Mouse (Mus musculus): Measurements from ENCODE around the gene Usp29. TPM values are rescaled to one million over a fixed set of nuclear protein-coding genes. Genes with fewer than 3 reads are reported as not detected.
A peak's percentile ranks its signal among the peaks of the same experiment; 100 is the strongest.

Gene Usp29
- polyA plus RNA-seq, 1 experiment from 2014 or later, result 10.3 TPM

DNA sequence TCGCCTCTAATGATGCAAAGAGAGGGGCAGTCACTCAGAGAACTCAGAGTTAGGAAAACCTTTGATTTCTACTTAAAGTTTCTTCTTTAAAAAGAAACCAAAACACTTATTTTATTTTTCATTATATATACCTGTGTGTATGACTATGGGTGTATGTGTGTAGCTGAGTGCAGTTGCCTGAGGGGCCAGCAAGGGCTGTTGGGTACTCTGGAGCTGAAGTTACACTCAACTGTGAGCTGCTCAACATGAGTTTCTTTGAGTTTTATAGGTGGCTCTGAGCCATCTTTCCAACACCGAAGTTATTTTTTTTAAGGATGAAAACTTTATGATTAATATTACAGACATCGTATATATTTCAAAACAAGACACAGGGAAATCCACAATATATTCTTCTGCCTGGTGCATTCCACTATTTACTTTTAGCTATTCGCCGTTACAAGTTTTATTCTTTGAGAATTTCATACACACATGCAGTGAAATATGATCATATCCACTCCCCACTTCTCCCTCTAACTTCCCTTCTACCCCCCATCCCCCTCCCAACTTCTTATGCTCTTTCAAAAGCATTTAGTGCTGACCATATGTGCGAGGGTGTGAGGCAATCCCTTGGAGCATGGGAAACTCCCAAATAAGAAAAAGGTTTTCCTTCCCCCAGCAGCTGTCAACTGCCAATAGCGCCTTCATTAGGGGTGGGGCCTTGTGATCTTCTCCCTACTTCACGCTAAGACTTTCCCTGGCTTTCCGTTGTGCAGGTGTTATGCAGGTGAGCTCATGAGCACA lies 61.1 kb downstream of the Usp29 start:
- no peaks in the 10 kb centered on the region for H3K36me3 ChIP-seq
- H3K9me3 ChIP-seq (replicated peaks), result no peaks in the 10 kb centered on the region
- H3K27me3 ChIP-seq (replicated peaks), result no peaks in the 10 kb centered on the region
- no peak overlapping the region for H3K4me2 ChIP-seq
- H3K9ac ChIP-seq, result no peak overlapping the region
- no peak overlapping the region for H3K4me3 ChIP-seq
- no peak for ATAC-seq (ENCODE audit: insufficient number of reproducible peaks, low FRiP score)
- H3K4me1 ChIP-seq (replicated peaks), result no peaks in the 10 kb centered on the region
- WGBS, result 85% methylated on average over 9 of the region's 9 CpGs
- no peak overlapping the region for H3K27ac ChIP-seq (ENCODE audit: poor library complexity, severe bottlenecking)

GRCm38 (mm10) chr7:6793240-6793639 lies 62.9 kb downstream of the Usp29 start:
- Histone ChIP-seq H3K4me1 (replicated peaks) (peaks cover 15% of the 10 kb centered on the region), H3K4me3 (no peak overlapping the region), H3K36me3 (no peaks in the 10 kb centered on the region), H3K27me3 (replicated peaks) (no peaks in the 10 kb centered on the region), H3K9ac (no peak overlapping the region), H3K27ac (ENCODE audit: poor library complexity, severe bottlenecking) (no peak overlapping the region), H3K9me3 (replicated peaks) (no peaks in the 10 kb centered on the region), H3K4me2 (no peak overlapping the region)
- ATAC-seq (ENCODE audit: insufficient number of reproducible peaks, low FRiP score), result no peak
- WGBS, result 87% methylated on average over 6 of the region's 6 CpGs

DNA sequence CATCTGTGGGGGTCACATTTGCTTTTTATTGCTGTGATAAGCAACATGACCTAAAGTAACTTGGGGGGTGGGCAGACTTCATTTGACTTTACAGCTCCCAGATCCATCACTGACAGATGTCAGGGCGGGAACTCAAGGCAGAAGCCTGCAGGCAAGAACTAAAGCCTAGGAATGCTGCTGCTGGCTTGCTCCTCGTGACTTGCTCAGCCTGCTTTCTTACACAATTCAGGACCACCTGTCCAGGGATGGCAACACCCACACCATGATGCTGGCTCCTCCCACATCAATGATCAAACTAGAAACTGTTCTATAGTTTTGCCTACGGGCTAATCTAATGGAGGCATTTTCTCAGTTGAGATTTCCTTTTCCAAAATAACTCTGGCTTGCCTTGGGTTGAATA lies 63.4 kb downstream of the Usp29 start:
- H3K36me3 ChIP-seq, result no peaks in the 10 kb centered on the region
- H3K9me3 ChIP-seq (replicated peaks), result no peaks in the 10 kb centered on the region
- 77% methylated on average over 3 of the region's 3 CpGs for WGBS
- no peak overlapping the region for H3K4me2 ChIP-seq
- H3K4me3 ChIP-seq, result no peak overlapping the region
- ATAC-seq (ENCODE audit: insufficient number of reproducible peaks, low FRiP score), result no peak
- no peaks in the 10 kb centered on the region for H3K27me3 ChIP-seq (replicated peaks)
- H3K9ac ChIP-seq, result no peak overlapping the region
- peaks cover 15% of the 10 kb centered on the region for H3K4me1 ChIP-seq (replicated peaks)
- no peak overlapping the region for H3K27ac ChIP-seq (ENCODE audit: poor library complexity, severe bottlenecking)

DNA sequence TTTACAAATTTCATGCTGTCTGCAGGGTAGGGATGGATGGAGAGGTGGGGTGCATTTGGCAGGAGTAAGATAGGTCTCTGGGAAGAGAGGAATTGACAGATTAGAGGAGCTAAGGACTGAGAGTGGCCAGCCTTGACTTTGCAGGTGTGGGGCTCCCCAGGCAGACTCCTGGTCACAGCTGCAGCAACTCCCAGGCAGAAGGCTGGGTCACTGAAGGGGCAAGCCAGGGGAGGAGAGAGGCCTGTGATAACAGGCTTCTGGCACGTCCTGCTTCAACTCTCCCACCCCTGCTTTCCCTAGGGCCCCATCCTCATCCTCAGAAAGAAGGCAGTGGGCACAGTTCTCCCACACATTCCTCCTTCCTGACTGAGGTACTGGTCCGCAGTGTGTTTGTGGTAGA lies 67.0 kb downstream of the Usp29 start:
- Histone ChIP-seq H3K27ac (ENCODE audit: poor library complexity, severe bottlenecking) (peak overlapping the region; percentile 49; the same call in 1 of the 2 replicates), H3K4me3 (no peak overlapping the region), H3K9me3 (replicated peaks) (no peaks in the 10 kb centered on the region), H3K36me3 (no peaks in the 10 kb centered on the region), H3K9ac (no peak overlapping the region), H3K4me2 (no peak overlapping the region), H3K4me1 (replicated peaks) (peaks cover 24% of the 10 kb centered on the region), H3K27me3 (replicated peaks) (no peaks in the 10 kb centered on the region)
- peak; percentile 57; the same call in 1 of the 2 replicates for ATAC-seq (ENCODE audit: insufficient number of reproducible peaks, low FRiP score)
- WGBS, result 30% methylated on average over 2 of the region's 2 CpGs

DNA sequence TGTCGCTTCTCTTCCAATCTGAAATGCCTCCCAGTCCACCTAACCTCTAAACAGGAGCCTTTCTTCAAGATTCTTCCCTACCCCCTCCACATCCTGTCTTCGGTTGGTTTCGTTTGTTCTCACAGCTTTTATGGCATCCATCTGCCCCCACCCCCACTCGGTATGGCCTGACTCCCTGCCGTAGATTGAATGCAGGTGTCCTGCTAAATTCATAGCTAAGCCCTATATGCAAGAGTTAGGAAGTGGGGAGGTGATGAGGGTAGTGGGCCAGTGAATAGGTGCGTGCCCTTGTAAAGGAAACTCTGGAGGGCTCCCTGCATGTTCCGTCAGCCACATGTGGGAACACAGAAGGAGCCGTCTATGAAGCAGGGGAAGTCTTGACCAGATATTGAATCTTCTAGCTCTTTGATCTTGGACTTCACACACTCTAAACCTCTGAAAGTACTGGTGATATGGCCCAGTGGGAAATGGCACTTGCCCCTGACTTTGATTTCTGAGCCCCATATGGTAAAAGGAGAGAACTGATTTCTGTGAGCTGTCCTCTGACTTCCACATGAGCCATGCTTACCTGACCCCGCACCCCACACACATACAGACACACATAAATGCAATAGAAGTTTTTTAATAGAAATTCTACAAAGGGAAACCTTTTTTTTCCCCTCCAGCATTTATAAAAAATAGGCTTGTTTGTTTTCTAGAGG lies 68.9 kb downstream of the Usp29 start:
- Histone ChIP-seq H3K36me3 (no peaks in the 10 kb centered on the region), H3K27ac (ENCODE audit: poor library complexity, severe bottlenecking) (no peak overlapping the region)

GRCm38 (mm10) chr7:6800586-6801441 lies 70.4 kb downstream of the Usp29 start:
- no peak overlapping the region for H3K9ac ChIP-seq
- H3K4me2 ChIP-seq, result no peak overlapping the region
- H3K4me3 ChIP-seq, result no peak overlapping the region
- no peaks in the 10 kb centered on the region for H3K36me3 ChIP-seq
- H3K9me3 ChIP-seq (replicated peaks), result no peaks in the 10 kb centered on the region
- WGBS, result 79% methylated on average over 12 of the region's 12 CpGs
- no peaks in the 10 kb centered on the region for H3K27me3 ChIP-seq (replicated peaks)
- H3K27ac ChIP-seq (ENCODE audit: poor library complexity, severe bottlenecking), result no peak overlapping the region
- ATAC-seq (ENCODE audit: insufficient number of reproducible peaks, low FRiP score), result no peak
- peaks cover 24% of the 10 kb centered on the region for H3K4me1 ChIP-seq (replicated peaks)

More for the DNA sequence above, 68.9 kb downstream of the Usp29 start:
- Histone ChIP-seq H3K4me2 (no peak overlapping the region), H3K4me3 (no peak overlapping the region), H3K9me3 (replicated peaks) (no peaks in the 10 kb centered on the region), H3K9ac (no peak overlapping the region), H3K27me3 (replicated peaks) (no peaks in the 10 kb centered on the region), H3K4me1 (replicated peaks) (peaks cover 24% of the 10 kb centered on the region)
- WGBS, result 46% methylated on average over 9 of the region's 9 CpGs
- ATAC-seq (ENCODE audit: insufficient number of reproducible peaks, low FRiP score), result no peak

- Histone ChIP-seq H3K36me3 (no peaks in the 10 kb centered on the region), H3K9ac (no peak overlapping the region), H3K4me3 (no peak overlapping the region), H3K27me3 (replicated peaks) (no peaks in the 10 kb centered on the region), H3K4me1 (replicated peaks) (peaks cover 24% of the 10 kb centered on the region), H3K4me2 (no peak overlapping the region), H3K9me3 (replicated peaks) (no peaks in the 10 kb centered on the region), H3K27ac (ENCODE audit: poor library complexity, severe bottlenecking) (no peak overlapping the region)
- no peak for ATAC-seq (ENCODE audit: insufficient number of reproducible peaks, low FRiP score)
- WGBS, result 49% methylated on average over 6 of the region's 6 CpGs
Observed at GRCm38 (mm10) chr7:6801642-6802041, 71.3 kb downstream of the Usp29 start.

DNA sequence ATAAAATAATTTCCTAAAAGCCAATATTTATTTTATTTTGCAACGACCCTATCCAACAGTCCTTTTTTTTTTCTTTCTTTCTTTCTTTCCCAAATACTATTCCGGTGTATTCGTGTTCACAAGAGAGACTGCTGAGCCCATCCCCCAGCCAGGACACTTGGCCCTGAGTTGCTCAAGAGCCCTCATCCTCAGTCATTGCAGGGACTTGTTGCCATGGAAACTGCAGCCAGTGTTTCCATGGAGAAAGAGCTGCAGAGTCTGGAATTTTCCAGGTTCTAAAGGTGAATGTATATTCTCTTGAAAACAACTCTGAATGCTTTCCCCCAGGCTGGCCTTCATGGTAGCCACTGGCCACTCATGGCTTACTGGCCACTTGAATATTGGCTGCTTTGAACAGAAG lies 80.2 kb downstream of the Usp29 start:
- H3K27ac ChIP-seq (ENCODE audit: poor library complexity, severe bottlenecking), result no peak overlapping the region
- H3K4me3 ChIP-seq, result no peak overlapping the region
- H3K36me3 ChIP-seq, result no peaks in the 10 kb centered on the region
- H3K27me3 ChIP-seq (replicated peaks), result no peaks in the 10 kb centered on the region
- WGBS, result 66% methylated on average over 3 of the region's 3 CpGs
- H3K4me1 ChIP-seq (replicated peaks), result no peaks in the 10 kb centered on the region
- ATAC-seq (ENCODE audit: insufficient number of reproducible peaks, low FRiP score), result no peak
- H3K9ac ChIP-seq, result no peak overlapping the region
- no peak overlapping the region for H3K4me2 ChIP-seq
- H3K9me3 ChIP-seq (replicated peaks), result no peaks in the 10 kb centered on the region

- no peak for ATAC-seq (ENCODE audit: insufficient number of reproducible peaks, low FRiP score)
- WGBS, result 61% methylated on average over 8 of the region's 8 CpGs
Observed at GRCm38 (mm10) chr7:6814971-6815370, 84.6 kb downstream of the Usp29 start.

GRCm38 (mm10) chr7:6816706-6817376 lies 86.5 kb downstream of the Usp29 start:
- Histone ChIP-seq H3K27ac (ENCODE audit: poor library complexity, severe bottlenecking) (no peak overlapping the region), H3K4me2 (no peak overlapping the region), H3K4me3 (no peak overlapping the region), H3K9me3 (replicated peaks) (no peaks in the 10 kb centered on the region), H3K36me3 (no peaks in the 10 kb centered on the region), H3K9ac (no peak overlapping the region), H3K27me3 (replicated peaks) (no peaks in the 10 kb centered on the region), H3K4me1 (replicated peaks) (no peaks in the 10 kb centered on the region)
- ATAC-seq (ENCODE audit: insufficient number of reproducible peaks, low FRiP score), result no peak
- 91% methylated on average over 5 of the region's 5 CpGs for WGBS

More at GRCm38 (mm10) chr7:6814971-6815370, 84.6 kb downstream of the Usp29 start:
- H3K4me3 ChIP-seq, result no peak overlapping the region
- H3K27me3 ChIP-seq (replicated peaks), result no peaks in the 10 kb centered on the region
- H3K9me3 ChIP-seq (replicated peaks), result no peaks in the 10 kb centered on the region
- no peak overlapping the region for H3K27ac ChIP-seq (ENCODE audit: poor library complexity, severe bottlenecking)
- H3K4me2 ChIP-seq, result no peak overlapping the region
- no peaks in the 10 kb centered on the region for H3K4me1 ChIP-seq (replicated peaks)
- no peak overlapping the region for H3K9ac ChIP-seq
- H3K36me3 ChIP-seq, result no peaks in the 10 kb centered on the region

Data from heart, embryonic 12.5 days (tissue).